Mouse (Mus musculus) forebrain, embryonic 11.5 days (tissue): ENCODE data around the gene Zfp420. TPM values are rescaled to one million over a fixed set of nuclear protein-coding genes. Genes with fewer than 3 reads are reported as not detected.

Experiments
- ATAC-seq: fragments of 200-750 bp; cut with Nextera tagmentation; replicated peaks from 2 replicates; pipeline ENCODE4 v1.8.0; 2017; ENCODE audit warnings: moderate TSS enrichment; ENCODE audit not compliant: low FRiP score
- DNase-seq: peaks from one replicate; pipeline ENCODE4 v3.0.0-alpha.2; 2017; ENCODE audit warnings: low spot score
- H3K27ac ChIP-seq: fragments of 300-500 bp; sonication (generic); 2 replicates; pipeline ENCODE4 v1.5.1; 2014; ENCODE audit warnings: low read depth, low read length
- H3K27me3 ChIP-seq: fragments of 300-500 bp; sonication (generic); 2 replicates; pipeline ENCODE4 v1.6.1; 2014; ENCODE audit warnings: mild to moderate bottlenecking, low read length, mixed read lengths; ENCODE audit not compliant: control insufficient read depth, insufficient read depth
- H3K36me3 ChIP-seq: fragments of 300-500 bp; sonication (generic); 2 replicates; pipeline ENCODE4 v1.6.1; 2014; ENCODE audit warnings: mild to moderate bottlenecking, low read length, moderate library complexity, mixed read lengths; ENCODE audit not compliant: control insufficient read depth, insufficient read depth
- H3K4me1 ChIP-seq: fragments of 300-500 bp; sonication (generic); replicated peaks from 2 replicates; pipeline ENCODE4 v1.6.1; 2014; ENCODE audit warnings: low read length, mixed read lengths; ENCODE audit not compliant: control insufficient read depth, insufficient read depth
- H3K4me2 ChIP-seq: fragments of 300-500 bp; sonication (generic); 2 replicates; pipeline ENCODE4 v1.6.1; 2014; ENCODE audit warnings: low read depth, mild to moderate bottlenecking, low read length, moderate library complexity, mixed read lengths; ENCODE audit not compliant: severe bottlenecking
- H3K4me3 ChIP-seq: fragments of 300-500 bp; sonication (generic); 2 replicates; pipeline ENCODE4 v1.5.1; 2014; ENCODE audit warnings: low read depth, low read length
- H3K9ac ChIP-seq: fragments of 300-500 bp; sonication (generic); 2 replicates; pipeline ENCODE4 v1.6.1; 2014; ENCODE audit warnings: low read length
- H3K9me3 ChIP-seq: fragments of 300-500 bp; sonication (generic); 2 replicates; pipeline ENCODE4 v1.6.1; 2016; ENCODE audit warnings: low read length, mixed read lengths; ENCODE audit not compliant: control insufficient read depth
- WGBS: fragments of 180-500 bp; shearing (Covaris S2); extraction: QIAGEN DNeasy Blood & Tissue Kit; methylation state at CpG from one replicate; pipeline ENCODE4 v1.1.7; 2014; 5-methylcytosine and 5-hydroxymethylcytosine counted together
- polyA plus RNA-seq: library from polyadenylated mRNA; unstranded; fragments of >200 nt; fragmentation: Nextera tagmentation; extraction: Ambion mirVana; gene quantifications from 2 replicates; pipeline ENCODE4 v1.2.1, GENCODE M21; 2014

Gene Zfp420
- 10.4 and 13.4 TPM in 2 replicates for polyA plus RNA-seq

GRCm38 (mm10) chr7:29859532-29860517 lies at the start of gene Zfp420:
Zfp420 (plus strand) TSS chr7:29859979.
- ATAC-seq (peak; percentile 98), DNase-seq (peak; percentile 91)
- Histone ChIP-seq H3K4me3 (peak within 1 kb of the TSS; percentile 44), H3K9ac (peak within 1 kb of the TSS; percentile 60), H3K4me1 (peaks cover 6% of the 10 kb centered on the region; the same call in 1 of the 2 replicates), H3K36me3 (no peaks in the 10 kb centered on the region; the same call in 1 of the 2 replicates), H3K9me3 (no peaks in the 10 kb centered on the region), H3K27ac (no peak within 1 kb of the TSS), H3K27me3 (no peaks in the 10 kb centered on the region), H3K4me2 (peak within 1 kb of the TSS; percentile 86)
- 6% methylated on average over 32 of the region's 32 CpGs for WGBS

GRCm38 (mm10) chr7:29812244-29812643 lies 47.5 kb upstream of the Zfp420 start:
- Histone ChIP-seq H3K4me2 (no peak overlapping the region), H3K9me3 (no peaks in the 10 kb centered on the region), H3K9ac (no peak overlapping the region), H3K4me3 (no peak overlapping the region), H3K36me3 (no peaks in the 10 kb centered on the region), H3K27me3 (no peaks in the 10 kb centered on the region), H3K27ac (no peak overlapping the region), H3K4me1 (peaks cover 5% of the 10 kb centered on the region; the same call in 1 of the 2 replicates)
- no peak for ATAC-seq
- DNase-seq, result no peak
- WGBS, result 93% methylated on average over 1 of the region's 1 CpGs

GRCm38 (mm10) chr7:29814381-29814780 lies 45.4 kb upstream of the Zfp420 start:
- H3K4me2 ChIP-seq, result no peak overlapping the region
- no peaks in the 10 kb centered on the region for H3K36me3 ChIP-seq
- no peaks in the 10 kb centered on the region for H3K27me3 ChIP-seq
- WGBS, result 90% methylated on average over 2 of the region's 2 CpGs
- ATAC-seq, result no peak
- no peak overlapping the region for H3K27ac ChIP-seq
- H3K9me3 ChIP-seq, result no peaks in the 10 kb centered on the region
- H3K4me3 ChIP-seq, result no peak overlapping the region
- H3K9ac ChIP-seq, result no peak overlapping the region
- no peak for DNase-seq
- peaks cover 8% of the 10 kb centered on the region; the same call in 1 of the 2 replicates for H3K4me1 ChIP-seq

- Histone ChIP-seq H3K27me3 (no peaks in the 10 kb centered on the region), H3K9me3 (no peaks in the 10 kb centered on the region), H3K4me2 (peak overlapping the region; percentile 83), H3K36me3 (no peaks in the 10 kb centered on the region), H3K27ac (no peak overlapping the region), H3K9ac (peak overlapping the region; percentile 72), H3K4me3 (peak overlapping the region; percentile 66), H3K4me1 (peaks cover 9% of the 10 kb centered on the region; the same call in 1 of the 2 replicates)
- no peak for DNase-seq
- ATAC-seq, result peak; percentile 39
- 2% methylated on average over 12 of the region's 12 CpGs for WGBS
These were observed 44.6 kb upstream of the Zfp420 start for GRCm38 (mm10) chr7:29815061-29815784.

GRCm38 (mm10) chr7:29815910-29816429 lies 43.8 kb upstream of the Zfp420 start, which contains the start of gene Zfp790:
Zfp790 (plus strand) TSS chr7:29816114.
- H3K4me1 ChIP-seq, result peaks cover 9% of the 10 kb centered on the region; the same call in 1 of the 2 replicates
- no peaks in the 10 kb centered on the region for H3K27me3 ChIP-seq
- WGBS, result under 1% methylated on average over 26 of the region's 26 CpGs
- no peaks in the 10 kb centered on the region for H3K36me3 ChIP-seq
- H3K9me3 ChIP-seq, result no peaks in the 10 kb centered on the region
- peak within 1 kb of the TSS; percentile 66 for H3K4me3 ChIP-seq
- ATAC-seq (peak; percentile 96), DNase-seq (peak; percentile 91)
- peak within 1 kb of the TSS; percentile 72 for H3K9ac ChIP-seq
- H3K27ac ChIP-seq, result peak within 1 kb of the TSS; percentile 53
- peak within 1 kb of the TSS; percentile 83 for H3K4me2 ChIP-seq

- H3K27me3 ChIP-seq, result no peaks in the 10 kb centered on the region
- WGBS, result 5% methylated on average over 12 of the region's 12 CpGs
- H3K27ac ChIP-seq, result 0 out of 2 replicates have a peak overlapping the region, but pooled peaks have one; percentile 12
- DNase-seq, result peak; percentile 72
- peak overlapping the region; percentile 67 for H3K9ac ChIP-seq
- H3K9me3 ChIP-seq, result no peaks in the 10 kb centered on the region
- peak; percentile 76 for ATAC-seq
- no peaks in the 10 kb centered on the region; the same call in 1 of the 2 replicates for H3K36me3 ChIP-seq
- H3K4me1 ChIP-seq, result peaks cover 9% of the 10 kb centered on the region; the same call in 1 of the 2 replicates
- H3K4me2 ChIP-seq, result peak overlapping the region; percentile 60
- peak overlapping the region; percentile 61 for H3K4me3 ChIP-seq
These were observed 41.0 kb upstream of the Zfp420 start for GRCm38 (mm10) chr7:29818619-29819254.

- Histone ChIP-seq H3K9me3 (no peaks in the 10 kb centered on the region), H3K4me3 (no peak overlapping the region), H3K27me3 (no peaks in the 10 kb centered on the region), H3K27ac (no peak overlapping the region), H3K4me1 (no peaks in the 10 kb centered on the region), H3K36me3 (peaks cover 21% of the 10 kb centered on the region), H3K9ac (no peak overlapping the region), H3K4me2 (no peak overlapping the region)
- DNase-seq, result no peak
- 95% methylated on average over 12 of the region's 12 CpGs for WGBS
- no peak for ATAC-seq
These were observed 31.8 kb upstream of the Zfp420 start for GRCm38 (mm10) chr7:29828001-29828400.

GRCm38 (mm10) chr7:29829804-29830203 lies 30.0 kb upstream of the Zfp420 start:
- no peak overlapping the region for H3K4me2 ChIP-seq
- DNase-seq (no peak), ATAC-seq (no peak)
- WGBS, result 92% methylated on average over 12 of the region's 12 CpGs
- no peak overlapping the region for H3K9ac ChIP-seq
- H3K36me3 ChIP-seq, result peaks cover 21% of the 10 kb centered on the region
- no peak overlapping the region for H3K27ac ChIP-seq
- H3K27me3 ChIP-seq, result no peaks in the 10 kb centered on the region
- no peaks in the 10 kb centered on the region for H3K4me1 ChIP-seq
- H3K9me3 ChIP-seq, result no peaks in the 10 kb centered on the region
- H3K4me3 ChIP-seq, result no peak overlapping the region
